ENCODE assay signal across 28 mouse cellular contexts in the genomic region with DNA sequence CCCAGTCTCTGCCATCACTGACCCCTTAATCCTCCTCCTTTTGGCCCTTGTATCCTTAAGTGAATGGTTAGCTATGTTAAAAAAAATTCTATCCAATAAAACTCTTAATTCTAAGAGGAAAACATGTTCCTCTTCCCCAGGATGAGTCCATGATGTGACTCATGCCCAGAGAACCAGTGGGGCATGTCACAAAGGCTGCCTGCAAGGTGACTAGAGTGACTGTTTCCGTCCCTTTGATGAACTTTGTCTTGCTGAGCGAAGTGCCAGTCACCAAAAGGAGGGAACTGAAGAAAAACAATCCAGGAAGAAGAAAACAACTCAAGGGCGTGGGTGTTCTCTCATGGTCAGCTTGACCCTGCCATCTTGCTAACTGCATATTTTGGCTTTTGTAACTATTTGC. TPM values are rescaled to one million over a fixed set of nuclear protein-coding genes. Genes with fewer than 3 reads are reported as not detected.
DNase-seq lines count a peak whose midpoint lies in the region; ATAC-seq and TF ChIP-seq lines count a peak whose summit lies in the region.
"Had no signal": no experiment of that assay in that cellular context is flagged by ENCODE, and none has a peak within 500 bp of the region (broad histone marks: within the 10 kb centered on the region; RNA-seq: fewer than 3 reads in every experiment).

No protein-coding gene starts in this region.

- no peak for ATAC-seq in kidney, embryonic 14.5 days (ENCODE audit: low FRiP score, low TSS enrichment)
- ATAC-seq: activated CD4-positive, CD25-positive, alpha-beta regulatory T cell, adult 4 months; forebrain, embryonic 13.5 days; forebrain, embryonic 16.5 days; hindbrain, postnatal 0 days; inflammation-experienced regulatory T-cells, adult 6 months; intestine, embryonic 16.5 days had no signal

- no peak overlapping the region for H3K4me3 ChIP-seq in kidney, adult 2 months (ENCODE audit: insufficient read depth, low read depth, low read length)
- no peak overlapping the region for H3K4me3 ChIP-seq in kidney, embryonic 14.5 days (ENCODE audit: low read length)
- no peak overlapping the region for H3K4me3 ChIP-seq in ES-E14 (ENCODE audit: insufficient read depth in 1 of 2, low read depth in 1 of 2, low read length in 2 of 2, poor library complexity in 1 of 2, severe bottlenecking in 1 of 2)
- H3K4me3 ChIP-seq in embryonic facial prominence, embryonic 10.5 days, result no peak overlapping the region
- H3K4me3 ChIP-seq: embryonic facial prominence, embryonic 13.5 days; forebrain, embryonic 10.5 days; forebrain, embryonic 13.5 days; heart, adult 2 months; heart, embryonic 10.5 days; heart, embryonic 13.5 days had no signal

- no peak overlapping the region for H3K9ac ChIP-seq in kidney, embryonic 14.5 days (ENCODE audit: low read depth, low read length)
- no peak overlapping the region for H3K9ac ChIP-seq in ES-E14 (ENCODE audit: insufficient read depth, low read depth, low read length, poor library complexity, severe bottlenecking)
- H3K9ac ChIP-seq: embryonic facial prominence, embryonic 13.5 days; forebrain, embryonic 13.5 days; heart, embryonic 13.5 days; hindbrain, embryonic 14.5 days had no signal

- no peaks in the 10 kb centered on the region for H3K9me3 ChIP-seq in kidney, embryonic 14.5 days (ENCODE audit: control insufficient read depth, low read length)
- no peaks in the 10 kb centered on the region for H3K9me3 ChIP-seq in ES-E14 (ENCODE audit: control insufficient read depth, insufficient read depth, low read depth, low read length)
- H3K9me3 ChIP-seq in embryonic facial prominence, embryonic 10.5 days, result no peaks in the 10 kb centered on the region
- H3K9me3 ChIP-seq: embryonic facial prominence, embryonic 13.5 days; forebrain, embryonic 10.5 days; forebrain, embryonic 13.5 days; heart, embryonic 10.5 days; heart, embryonic 13.5 days had no signal

- DNase-seq in adrenal gland, adult 2 months, result peak; percentile 48
- no peak for DNase-seq in adrenal gland, postnatal 10 days
- DNase-seq in kidney, adult 2 months, result peak; percentile 65
- no peak for DNase-seq in ES-E14 (ENCODE audit: low read depth, low spot score)
- no peak for DNase-seq in embryonic facial prominence, embryonic 10.5 days (ENCODE audit: low spot score)
- DNase-seq: B cell, adult 2 months; cerebellum, adult 11 months; cerebellum, adult 2 months; cerebellum, adult 9-11 months; cerebellum, postnatal 25 days; gastrocnemius, postnatal 10 days; gastrocnemius, postnatal 36 days; heart, adult 2 months; heart, postnatal 14 days; heart, postnatal 4 days; kidney, adult 18-20 months had no signal

- 56% methylated on average over 3 of the region's 3 CpGs for WGBS in kidney, adult 2 months
- WGBS in kidney, embryonic 14.5 days, result 44% methylated on average over 3 of the region's 3 CpGs
- 61% methylated on average over 3 of the region's 3 CpGs for WGBS in embryonic facial prominence, embryonic 10.5 days

- H3K4me1 ChIP-seq in kidney, adult 2 months (ENCODE audit: control insufficient read depth, insufficient read depth, low read length), result peaks cover 12% of the 10 kb centered on the region
- peaks cover 3% of the 10 kb centered on the region; the same call in 1 of the 2 replicates for H3K4me1 ChIP-seq in kidney, embryonic 14.5 days (ENCODE audit: control insufficient read depth, insufficient read depth, low read length)
- H3K4me1 ChIP-seq in ES-E14 (ENCODE audit: control insufficient read depth in 2 of 2, insufficient read depth in 2 of 2, low read length in 2 of 2, poor library complexity in 1 of 2), result no peaks in the 10 kb centered on the region
- 0 out of 2 replicates have a peak, but pooled peaks cover 3% of the 10 kb centered on the region for H3K4me1 ChIP-seq in embryonic facial prominence, embryonic 10.5 days

- no peak for TF ChIP-seq CTCF in kidney, adult 2 months (conservative IDR thresholded peaks at IDR 0.05; ENCODE audit: insufficient read depth, insufficient read length, low read depth, low read length)

- H3K36me3 ChIP-seq in kidney, adult 2 months (ENCODE audit: control insufficient read depth, insufficient read depth, low read length), result no peaks in the 10 kb centered on the region
- H3K36me3 ChIP-seq in kidney, embryonic 14.5 days (ENCODE audit: control insufficient read depth, insufficient read depth, low read length), result no peaks in the 10 kb centered on the region
- H3K36me3 ChIP-seq in ES-E14 (ENCODE audit: control insufficient read depth, insufficient read depth, low read length, poor library complexity, severe bottlenecking), result no peaks in the 10 kb centered on the region
- no peaks in the 10 kb centered on the region for H3K36me3 ChIP-seq in embryonic facial prominence, embryonic 10.5 days (replicated peaks)
- H3K36me3 ChIP-seq: embryonic facial prominence, embryonic 13.5 days; forebrain, embryonic 10.5 days; heart, embryonic 10.5 days; heart, embryonic 13.5 days had no signal

- no peak overlapping the region for H3K4me2 ChIP-seq in kidney, embryonic 14.5 days (replicated peaks; ENCODE audit: low read depth, low read length)
- H3K4me2 ChIP-seq: embryonic facial prominence, embryonic 13.5 days; forebrain, embryonic 13.5 days; heart, embryonic 13.5 days; hindbrain, embryonic 14.5 days had no signal

- H3K27me3 ChIP-seq in kidney, adult 2 months (replicated peaks; ENCODE audit: control insufficient read depth, insufficient read depth, low read length), result no peaks in the 10 kb centered on the region
- H3K27me3 ChIP-seq in kidney, embryonic 14.5 days (ENCODE audit: control insufficient read depth, insufficient read depth, low read length), result no peaks in the 10 kb centered on the region
- H3K27me3 ChIP-seq in embryonic facial prominence, embryonic 10.5 days (replicated peaks; ENCODE audit: low read depth, poor library complexity, severe bottlenecking), result no peaks in the 10 kb centered on the region
- H3K27me3 ChIP-seq: embryonic facial prominence, embryonic 13.5 days; forebrain, embryonic 13.5 days; heart, embryonic 13.5 days had no signal

- H3K27ac ChIP-seq in kidney, adult 2 months (ENCODE audit: insufficient read depth, low read depth, low read length), result 0 out of 2 replicates have a peak overlapping the region, but pooled peaks have one; percentile 18
- H3K27ac ChIP-seq in kidney, embryonic 14.5 days (ENCODE audit: low read depth, low read length), result no peak overlapping the region
- no peak overlapping the region for H3K27ac ChIP-seq in ES-E14 (ENCODE audit: insufficient read depth, low read depth, low read length, poor library complexity, severe bottlenecking)
- H3K27ac ChIP-seq in embryonic facial prominence, embryonic 10.5 days (replicated peaks), result no peak overlapping the region
- H3K27ac ChIP-seq: embryonic facial prominence, embryonic 13.5 days; forebrain, embryonic 10.5 days; forebrain, embryonic 13.5 days; heart, adult 2 months; heart, embryonic 10.5 days; heart, embryonic 13.5 days; hindbrain, embryonic 14.5 days; hindbrain, postnatal 0 days had no signal

- in situ Hi-C loops in ES-E14 (cut with MboI; ENCODE audit: low sequenced_read_pairs in 2 of 2, unreplicated experiment in 2 of 2), result no loop called here

- TF ChIP-seq POLR2A in kidney, adult 2 months (IDR thresholded peaks at IDR 0.05; ENCODE audit: low read depth, low read length), result no peak

TF ChIP-seq in ES-E14, 5 proteins besides CTCF, POLR2A, EP300 and RAD21:
- TF ChIP-seq MAFK (IDR thresholded peaks at IDR 0.05; ENCODE audit: insufficient read depth, low read depth, low read length) (0 out of 2 replicates have a peak, but pooled peaks have one; percentile 33), HCFC1 (IDR thresholded peaks at IDR 0.05; ENCODE audit: borderline replicate concordance, insufficient read depth, low read length) (no peak)
TF ChIP-seq in ES-E14: peak in this region for 1.

RNA-seq across cellular contexts. Expression of a gene that starts 17.4 kb away (rescaled TPM):
- total RNA-seq in adrenal gland, adult 2 months (2021), result 10 to 100 TPM; 14.2 to 25.1 TPM
- 24.5 and 24.8 TPM in 2 replicates for polyA plus RNA-seq in adrenal gland, adult 2 months (2012; rRNA removed)
- total RNA-seq in adrenal gland, postnatal 10 days (2021), result 10 to 100 TPM; 18.1 to 24.6 TPM
- 18.7 and 20.6 TPM in 2 replicates for polyA plus RNA-seq in kidney, adult 2 months (2012; rRNA removed)
- 17.7 and 32.9 TPM in 2 replicates for polyA plus RNA-seq in kidney, embryonic 14.5 days (2014; fragmentation: Nextera tagmentation; extraction: Ambion mirVana)
- total RNA-seq in ES-E14 (2012; rRNA removed), result 13.1 and 13.6 TPM in 2 replicates
- 36.9 and 38.2 TPM in 2 replicates for polyA plus RNA-seq in embryonic facial prominence, embryonic 10.5 days (2016; fragmentation: Nextera tagmentation; extraction: Ambion mirVana)

RNA-seq across cellular contexts. Expression of a gene that starts 30.5 kb away (rescaled TPM):
- total RNA-seq in adrenal gland, adult 2 months (2021), result 10 to 100 TPM; 14.4 to 18.3 TPM
- 25.1 and 32.5 TPM in 2 replicates for polyA plus RNA-seq in adrenal gland, adult 2 months (2012; rRNA removed)
- 10 to 100 TPM; 22.0 to 29.0 TPM for total RNA-seq in adrenal gland, postnatal 10 days (2021)
- polyA plus RNA-seq in kidney, adult 2 months (2012; rRNA removed), result 28.5 and 30.4 TPM in 2 replicates
- 9.6 and 14.6 TPM in 2 replicates for polyA plus RNA-seq in kidney, embryonic 14.5 days (2014; fragmentation: Nextera tagmentation; extraction: Ambion mirVana)
- 2.9 and 4.1 TPM in 2 replicates for total RNA-seq in ES-E14 (2012; rRNA removed)
- 3.7 and 5.4 TPM in 2 replicates for polyA plus RNA-seq in embryonic facial prominence, embryonic 10.5 days (2016; fragmentation: Nextera tagmentation; extraction: Ambion mirVana)

RNA-seq across cellular contexts. Expression of a gene that starts 45.9 kb away (rescaled TPM):
- total RNA-seq in adrenal gland, adult 2 months (2021), result 100 to 1,000 TPM; 211 to 277 TPM
- polyA plus RNA-seq in adrenal gland, adult 2 months (2012; rRNA removed), result 887 and 1,091 TPM in 2 replicates
- total RNA-seq in adrenal gland, postnatal 10 days (2021), result 100 to 1,000 TPM; 171 to 182 TPM
- 578 and 812 TPM in 2 replicates for polyA plus RNA-seq in kidney, adult 2 months (2012; rRNA removed)
- 236 and 274 TPM in 2 replicates for polyA plus RNA-seq in kidney, embryonic 14.5 days (2014; fragmentation: Nextera tagmentation; extraction: Ambion mirVana)
- total RNA-seq in ES-E14 (2012; rRNA removed), result 13.5 and 27.6 TPM in 2 replicates
- 200 and 212 TPM in 2 replicates for polyA plus RNA-seq in embryonic facial prominence, embryonic 10.5 days (2016; fragmentation: Nextera tagmentation; extraction: Ambion mirVana)

Comparison
In these comparisons a context has a peak if more than half of its experiments do, and no peak if none do; other contexts are left out.
1. DNase-seq: peak in adrenal gland, adult 2 months (single experiment) and kidney, adult 2 months (single experiment); none in adrenal gland, postnatal 10 days (single experiment), ES-E14 (single experiment) and embryonic facial prominence, embryonic 10.5 days (single experiment).